Mouse (Mus musculus) A20 (cell line): Measurements from ENCODE around the gene Fgf23.
A peak's percentile ranks its signal among the peaks of the same experiment; 100 is the strongest.

Experiments
- DNase-seq: peaks from one replicate; pipeline ENCODE4 v3.0.0-alpha.2; 2011; ENCODE audit warnings: low read depth, low spot score

Gene Fgf23

GRCm38 (mm10) chr6:127072817-127073216, at the start of gene Fgf23:
Fgf23 (plus strand) TSS chr6:127072902.
- no peak for DNase-seq

- no peak for DNase-seq
Observed at GRCm38 (mm10) chr6:127024836-127025235, 47.9 kb upstream of the Fgf23 start.

- peak; percentile 71 for DNase-seq
Observed at GRCm38 (mm10) chr6:127034760-127035159, 37.9 kb upstream of the Fgf23 start.

- DNase-seq: no peak
Observed at GRCm38 (mm10) chr6:127044909-127045308, 27.8 kb upstream of the Fgf23 start.

GRCm38 (mm10) chr6:127050847-127051246, 21.9 kb upstream of the Fgf23 start:
- DNase-seq: no peak

- DNase-seq: no peak
Observed at GRCm38 (mm10) chr6:127056990-127057588, 15.6 kb upstream of the Fgf23 start.

- no peak for DNase-seq
Observed at GRCm38 (mm10) chr6:127059975-127060374, 12.7 kb upstream of the Fgf23 start.

- DNase-seq: no peak
Observed at GRCm38 (mm10) chr6:127063915-127064314, 8.8 kb upstream of the Fgf23 start.

- no peak for DNase-seq
Observed at GRCm38 (mm10) chr6:127064815-127065214, 7.9 kb upstream of the Fgf23 start.

- peak; percentile 31 for DNase-seq
Observed at GRCm38 (mm10) chr6:127079867-127080731, 7.4 kb downstream of the Fgf23 start.

GRCm38 (mm10) chr6:127081820-127082219, 9.1 kb downstream of the Fgf23 start:
- DNase-seq: peak; percentile 78

- DNase-seq: peak; percentile 72
Observed at GRCm38 (mm10) chr6:127086739-127087138, 14.0 kb downstream of the Fgf23 start.

- DNase-seq: peak; percentile 26
Observed at GRCm38 (mm10) chr6:127094565-127094964, 21.9 kb downstream of the Fgf23 start.

- DNase-seq: no peak
Observed at GRCm38 (mm10) chr6:127103506-127104275, 31.0 kb downstream of the Fgf23 start.

GRCm38 (mm10) chr6:127104396-127105029, 31.8 kb downstream of the Fgf23 start:
- DNase-seq: no peak

- DNase-seq: peak; percentile 59
Observed at GRCm38 (mm10) chr6:127105107-127105506, 32.4 kb downstream of the Fgf23 start.

- DNase-seq: no peak
Observed at GRCm38 (mm10) chr6:127106189-127106588, 33.5 kb downstream of the Fgf23 start.

- no peak for DNase-seq
Observed at GRCm38 (mm10) chr6:127106726-127107125, 34.0 kb downstream of the Fgf23 start.

- no peak for DNase-seq
Observed at GRCm38 (mm10) chr6:127107413-127107812, 34.7 kb downstream of the Fgf23 start.

GRCm38 (mm10) chr6:127108368-127109060, 35.8 kb downstream of the Fgf23 start:
- DNase-seq: peak; percentile 79

GRCm38 (mm10) chr6:127109402-127109930, 36.8 kb downstream of the Fgf23 start, which contains the start of gene Tigar:
Tigar (minus strand) TSS chr6:127109557.
- peak; percentile 98 for DNase-seq
